Mouse (Mus musculus) hindbrain, embryonic 11.5 days (tissue): ENCODE measurements around the gene Neil1. TPM values are rescaled to one million over a fixed set of nuclear protein-coding genes. Genes with fewer than 3 reads are reported as not detected.

ENCODE experiments used
- ATAC-seq: fragments of 200-750 bp; cut with Nextera tagmentation; 2 replicates; pipeline ENCODE4 v1.8.0; 2017; ENCODE audit warnings: mild to moderate bottlenecking, moderate TSS enrichment, moderate library complexity; ENCODE audit not compliant: low FRiP score
- DNase-seq: peaks from one replicate; pipeline ENCODE4 v3.0.0-alpha.2; 2015; ENCODE audit warnings: low spot score
- H3K27ac ChIP-seq: fragments of 300-500 bp; sonication (generic); 2 replicates; pipeline ENCODE4 v1.5.1; 2014; ENCODE audit warnings: mild to moderate bottlenecking, low read depth, low read length
- H3K27me3 ChIP-seq: fragments of 300-500 bp; sonication (generic); 2 replicates; pipeline ENCODE4 v1.6.1; 2014; ENCODE audit warnings: mild to moderate bottlenecking, low read length, moderate library complexity, mixed read lengths; ENCODE audit not compliant: control insufficient read depth, insufficient read depth
- H3K36me3 ChIP-seq: fragments of 300-500 bp; sonication (generic); 2 replicates; pipeline ENCODE4 v1.6.1; 2014; ENCODE audit warnings: mild to moderate bottlenecking, low read length, moderate library complexity, mixed read lengths; ENCODE audit not compliant: control insufficient read depth, insufficient read depth
- H3K4me1 ChIP-seq: fragments of 300-500 bp; sonication (generic); replicated peaks from 2 replicates; pipeline ENCODE4 v1.6.1; 2014; ENCODE audit warnings: low read length, mixed read lengths; ENCODE audit not compliant: control insufficient read depth, insufficient read depth
- H3K4me2 ChIP-seq: fragments of 300-500 bp; sonication (generic); replicated peaks from 2 replicates; pipeline ENCODE4 v1.6.1; 2014; ENCODE audit warnings: mild to moderate bottlenecking, low read depth, low read length
- H3K4me3 ChIP-seq: fragments of 300-500 bp; sonication (generic); 2 replicates; pipeline ENCODE4 v1.5.1; 2014; ENCODE audit warnings: low read depth, low read length
- H3K9ac ChIP-seq: fragments of 300-500 bp; sonication (generic); 2 replicates; pipeline ENCODE4 v1.6.1; 2014; ENCODE audit warnings: low read depth, low read length
- H3K9me3 ChIP-seq: fragments of 300-500 bp; sonication (generic); 2 replicates; pipeline ENCODE4 v1.6.1; 2016; ENCODE audit warnings: low read length; ENCODE audit not compliant: control insufficient read depth
- WGBS: fragments of 180-500 bp; shearing (Covaris S2); extraction: QIAGEN DNeasy Blood & Tissue Kit; methylation state at CpG from one replicate; pipeline ENCODE4 v1.1.7; 2014; 5-methylcytosine and 5-hydroxymethylcytosine counted together
- polyA plus RNA-seq: library from polyadenylated mRNA; unstranded; fragments of >200 nt; fragmentation: Nextera tagmentation; extraction: Ambion mirVana; gene quantifications from 2 replicates; pipeline ENCODE4 v1.2.1, GENCODE M21; 2014

The Neil1 gene
- polyA plus RNA-seq, 1 experiment from 2014 or later: 6.3 TPM

- no peaks in the 10 kb centered on the region for H3K9me3 ChIP-seq
- peaks cover 4% of the 10 kb centered on the region; the same call in 1 of the 2 replicates for H3K36me3 ChIP-seq
- H3K9ac ChIP-seq: peak within 1 kb of the TSS; percentile 65
- peak within 1 kb of the TSS; percentile 95 for H3K4me2 ChIP-seq
- peak; percentile 92 for ATAC-seq
- H3K4me1 ChIP-seq: no peaks in the 10 kb centered on the region
- no peaks in the 10 kb centered on the region for H3K27me3 ChIP-seq
- DNase-seq: peak; percentile 95
- H3K27ac ChIP-seq: peak within 1 kb of the TSS; percentile 87
- peak within 1 kb of the TSS; percentile 66 for H3K4me3 ChIP-seq
- 0% methylated on average over 54 of the region's 58 CpGs for WGBS
Observed at GRCm38 (mm10) chr9:57130577-57131433, 17.3 kb downstream of the Neil1 start, which contains the start of gene Man2c1. Gene Man2c1, plus strand, starts transcription at chr9:57130690.

- DNase-seq (no peak), ATAC-seq (no peak)
- H3K4me3 ChIP-seq: no peak overlapping the region
- H3K27ac ChIP-seq: no peak overlapping the region
- H3K27me3 ChIP-seq: no peaks in the 10 kb centered on the region
- no peak overlapping the region for H3K9ac ChIP-seq
- H3K9me3 ChIP-seq: no peaks in the 10 kb centered on the region
- no peaks in the 10 kb centered on the region for H3K4me1 ChIP-seq
- peak overlapping the region; percentile 95; the same call in 1 of the 2 replicates for H3K4me2 ChIP-seq
- peaks cover 4% of the 10 kb centered on the region; the same call in 1 of the 2 replicates for H3K36me3 ChIP-seq
Observed at GRCm38 (mm10) chr9:57129641-57130040, 18.5 kb downstream of the Neil1 start.

- no peaks in the 10 kb centered on the region for H3K9me3 ChIP-seq
- H3K27ac ChIP-seq: no peak overlapping the region
- no peak overlapping the region for H3K4me3 ChIP-seq
- no peaks in the 10 kb centered on the region for H3K27me3 ChIP-seq
- no peak for ATAC-seq
- no peak for DNase-seq
- 93% methylated on average over 13 of the region's 13 CpGs for whole genome bisulfite sequencing
- H3K4me1 ChIP-seq: no peaks in the 10 kb centered on the region
- no peak overlapping the region for H3K9ac ChIP-seq
- peaks cover 14% of the 10 kb centered on the region for H3K36me3 ChIP-seq
- H3K4me2 ChIP-seq: no peak overlapping the region
Observed at GRCm38 (mm10) chr9:57117261-57117755, 30.8 kb downstream of the Neil1 start.

Other genes starting within 250 kb of the Neil1 start
- gene Snx33, start 219.9 kb downstream of the Neil1 start, polyA plus RNA-seq: 3.3 and 3.8 TPM in 2 replicates
- 66.0 and 70.2 TPM in 2 replicates for gene Imp3, start 210.8 kb downstream of the Neil1 start, polyA plus RNA-seq
- gene Snupn, start 197.4 kb downstream of the Neil1 start, polyA plus RNA-seq: 26.4 and 30.3 TPM in 2 replicates
- gene Ptpn9, start 153.4 kb downstream of the Neil1 start, polyA plus RNA-seq: 28.1 and 34.0 TPM in 2 replicates
- gene Sin3a, start 76.3 kb downstream of the Neil1 start, polyA plus RNA-seq: 52.8 and 53.8 TPM in 2 replicates
- gene Man2c1, start 17.6 kb downstream of the Neil1 start, polyA plus RNA-seq: 19.2 and 22.3 TPM in 2 replicates
- 104 TPM in 2 replicates for gene Commd4, start 10.0 kb upstream of the Neil1 start, polyA plus RNA-seq
- gene Trcg1, start 88.3 kb upstream of the Neil1 start, polyA plus RNA-seq: not detected in 2 replicates
- 6.6 and 7.6 TPM in 2 replicates for gene 1700017B05Rik, start 114.3 kb upstream of the Neil1 start, polyA plus RNA-seq